Mouse (Mus musculus) myocyte (in vitro differentiated cells): ENCODE data around the gene Hsf2bp.

Experiments
- CEBPB ChIP-seq: IDR thresholded peaks from 2 replicates; pipeline ENCODE4 v1.6.1; 2011; ENCODE audit warnings: mild to moderate bottlenecking, moderate library complexity; ENCODE audit not compliant: poor library complexity, insufficient read depth, severe bottlenecking
- E2F4 ChIP-seq: IDR thresholded peaks from one replicate; pipeline ENCODE4 v1.6.1; 2011; ENCODE audit warnings: mild to moderate bottlenecking, control low read depth, moderate library complexity; ENCODE audit not compliant: insufficient read depth
- MAX ChIP-seq: IDR thresholded peaks from one replicate; pipeline ENCODE4 v1.6.1; 2011; ENCODE audit warnings: low read depth, mild to moderate bottlenecking, control low read depth
- MYOD1 ChIP-seq, 3 experiments: IDR thresholded peaks; one replicate each; pipeline ENCODE4 v1.6.1; 2011; ENCODE audit warnings: control low read depth in 2 of 3, low read depth in 2 of 3, mild to moderate bottlenecking in 2 of 3, moderate library complexity in 1 of 3; ENCODE audit not compliant: insufficient read length in 2 of 3, control insufficient read depth in 1 of 3
- MYOG ChIP-seq, 3 experiments: IDR thresholded peaks; one replicate each; pipeline ENCODE4 v1.6.1; 2011; ENCODE audit warnings: control low read depth in 2 of 3, low read depth in 2 of 3, mild to moderate bottlenecking in 2 of 3; ENCODE audit not compliant: insufficient read length in 2 of 3, control insufficient read depth in 1 of 3, insufficient read depth in 1 of 3
- POLR2A ChIP-seq: IDR thresholded peaks from one replicate; pipeline ENCODE4 v1.6.1; 2011; ENCODE audit warnings: low read depth, mild to moderate bottlenecking, control low read depth, moderate library complexity; ENCODE audit not compliant: insufficient read length
- POLR2AphosphoS2 ChIP-seq: IDR thresholded peaks from one replicate; pipeline ENCODE4 v1.6.1; 2011; ENCODE audit warnings: low read depth, control low read depth; ENCODE audit not compliant: insufficient read length
- REST ChIP-seq: IDR thresholded peaks from one replicate; pipeline ENCODE4 v1.6.1; 2011; ENCODE audit warnings: mild to moderate bottlenecking, control low read depth, moderate library complexity; ENCODE audit not compliant: insufficient read depth, insufficient read length
- SRF ChIP-seq: IDR thresholded peaks from one replicate; pipeline ENCODE4 v1.6.1; 2011; ENCODE audit warnings: low read depth; ENCODE audit not compliant: control insufficient read depth, insufficient read length
- TCF12 ChIP-seq: IDR thresholded peaks from one replicate; pipeline ENCODE4 v1.6.1; 2011; ENCODE audit warnings: mild to moderate bottlenecking, control low read depth; ENCODE audit not compliant: poor library complexity, insufficient read depth, severe bottlenecking
- TCF3 ChIP-seq: IDR thresholded peaks from one replicate; pipeline ENCODE4 v1.6.1; 2011; ENCODE audit warnings: low read depth, control low read depth; ENCODE audit not compliant: insufficient read length
- USF1 ChIP-seq: IDR thresholded peaks from one replicate; pipeline ENCODE4 v1.6.1; 2011; ENCODE audit warnings: low read depth, mild to moderate bottlenecking, control low read depth, moderate library complexity

GRCm38 (mm10) chr17:31904036-31904435, 132.1 kb downstream of the Hsf2bp start:
- no peak for TF ChIP-seq MYOD1 (IDR thresholded peaks at IDR 0.05; ENCODE audit: control insufficient read depth in 1 of 3, insufficient read length in 2 of 3, low read depth in 2 of 3)
- TF ChIP-seq POLR2A = no peak
- TF ChIP-seq POLR2AphosphoS2 = no peak
- TF ChIP-seq TCF3 = no peak
- TF ChIP-seq MAX = no peak
- TF ChIP-seq TCF12 = no peak
- no peak for TF ChIP-seq REST
- TF ChIP-seq E2F4 = no peak
- TF ChIP-seq USF1 = no peak
- TF ChIP-seq MYOG (IDR thresholded peaks at IDR 0.05; ENCODE audit: control insufficient read depth in 1 of 3, insufficient read depth in 1 of 3, insufficient read length in 2 of 3, low read depth in 2 of 3) = no peak
- TF ChIP-seq SRF = no peak
- TF ChIP-seq CEBPB = no peak
